Mouse (Mus musculus) T-helper 17 cell (primary cell): ENCODE measurements around the gene Pik3c2a.
"Not testable (repeated sequence)": the region's sequence is repeated elsewhere in the genome, so short reads cannot be mapped to it uniquely, and the experiment has no call there.

Source experiments
- in situ Hi-C, 2 experiments: fragments of 300-600 bp; cut with MboI, MseI; formaldehyde crosslinking; loops; 1 replicate in 1 of 2; 2 replicates in 1 of 2; pipeline ENCODE4 v1.15.1; 2025; ENCODE audit warnings: high pct_unique_total_duplicates in 2 of 2

Pik3c2a gene

DNA sequence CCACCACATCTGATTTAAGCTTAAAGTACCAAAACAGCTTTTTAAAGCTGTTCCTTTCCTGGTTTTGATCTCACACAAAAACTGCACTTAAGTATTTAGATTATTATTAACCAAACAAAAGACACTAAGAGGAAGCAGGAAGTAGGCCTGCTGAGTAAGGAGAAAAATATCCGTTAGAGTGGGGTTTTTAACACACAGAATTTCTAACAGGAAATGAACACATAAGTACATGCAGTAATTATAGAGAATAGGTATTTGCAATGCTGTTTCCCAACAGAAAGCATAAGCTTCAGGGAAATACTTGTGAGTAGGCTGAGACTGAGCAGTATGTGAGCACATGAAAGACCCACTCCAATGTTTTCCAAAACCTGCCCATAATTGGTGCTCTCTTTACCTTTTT lies 33.8 kb downstream of the Pik3c2a start:
- in situ Hi-C loops: loop anchor here in 1 of 2 experiments (25.0 kb wide), 1 partner anchor 1503 kb away; no protein-coding TSS in a partner anchor

DNA sequence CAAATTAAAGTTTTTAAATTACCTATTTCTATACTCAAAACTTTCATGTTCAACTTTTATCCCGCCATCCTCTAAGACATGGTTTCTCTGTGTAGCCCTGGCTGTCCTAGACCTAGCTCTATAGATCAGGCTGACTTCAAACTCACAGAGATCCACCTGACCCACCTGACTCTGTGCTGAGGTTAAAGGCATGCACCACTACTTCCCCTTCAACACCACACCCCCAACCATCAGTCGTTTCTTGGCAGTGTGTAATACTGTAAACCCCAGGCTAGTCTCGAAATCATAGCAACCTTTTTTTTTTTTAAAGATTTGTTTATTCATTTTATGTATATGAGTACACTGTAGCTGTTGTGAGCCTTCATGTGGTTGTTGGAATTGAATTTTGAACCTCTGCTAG lies 50.9 kb downstream of the Pik3c2a start:
- in situ Hi-C loops: loop anchor here in 1 of 2 experiments (10.0 kb wide), 1 partner anchor 558 kb away; no protein-coding TSS in a partner anchor

DNA sequence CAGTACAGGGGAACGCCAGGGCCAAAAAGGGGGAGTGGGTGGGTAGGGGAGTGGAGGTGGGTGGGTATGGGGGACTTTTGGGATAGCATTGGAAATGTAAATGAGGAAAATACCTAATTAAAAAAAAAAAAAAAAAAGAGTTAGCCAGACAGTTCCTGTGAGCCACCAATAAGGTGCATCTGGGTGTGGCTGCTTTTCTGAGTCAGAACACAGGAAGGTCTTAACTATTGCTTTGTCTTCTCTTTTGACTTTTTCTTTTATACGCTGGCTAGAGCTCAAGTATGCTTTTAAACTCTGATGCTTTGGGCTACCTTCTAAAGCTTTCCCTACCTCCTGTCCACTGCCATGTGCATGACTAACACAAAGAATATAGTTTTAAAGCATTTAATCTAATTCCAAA lies 55.9 kb downstream of the Pik3c2a start:
- in situ Hi-C loops: not testable (repeated sequence)

DNA sequence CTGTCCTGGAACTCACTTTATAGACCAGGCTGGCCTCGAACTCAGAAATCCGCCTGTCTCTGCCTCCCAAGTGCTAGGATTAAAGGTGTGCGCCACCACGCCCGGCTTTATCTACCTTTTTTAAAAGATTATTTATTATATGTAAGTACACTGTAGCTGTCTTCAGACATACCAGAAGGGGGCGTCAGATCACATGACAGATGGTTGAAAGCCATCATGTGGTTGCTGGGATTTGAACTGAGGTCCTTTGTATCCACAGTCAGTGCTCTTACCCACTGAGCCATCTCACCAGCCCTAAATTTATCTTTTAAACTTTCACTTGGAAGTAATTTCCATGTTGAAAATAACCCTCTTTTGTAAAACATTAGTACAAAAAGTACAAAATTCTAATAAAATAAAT lies 64.1 kb downstream of the Pik3c2a start:
- in situ Hi-C loops: not testable (repeated sequence)

DNA sequence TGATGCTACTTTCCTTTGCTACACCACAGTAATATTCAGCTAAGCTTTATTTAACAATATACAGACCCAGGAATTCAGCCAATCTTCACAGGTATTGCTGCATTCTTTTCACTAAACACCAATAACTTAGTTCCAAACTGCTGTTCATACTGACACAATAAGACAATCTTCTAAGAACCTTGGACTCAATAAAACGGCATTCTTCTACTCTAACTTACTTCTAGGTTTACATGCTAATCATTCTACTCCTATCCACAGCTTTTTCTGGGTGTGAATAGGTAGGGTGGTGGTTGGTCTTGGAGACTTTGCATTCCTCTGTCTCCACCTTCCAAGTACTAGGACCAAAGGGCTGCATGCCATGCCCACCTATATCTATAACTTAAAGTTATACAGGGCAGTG lies 69.0 kb downstream of the Pik3c2a start:
- in situ Hi-C loops: no loop called here

DNA sequence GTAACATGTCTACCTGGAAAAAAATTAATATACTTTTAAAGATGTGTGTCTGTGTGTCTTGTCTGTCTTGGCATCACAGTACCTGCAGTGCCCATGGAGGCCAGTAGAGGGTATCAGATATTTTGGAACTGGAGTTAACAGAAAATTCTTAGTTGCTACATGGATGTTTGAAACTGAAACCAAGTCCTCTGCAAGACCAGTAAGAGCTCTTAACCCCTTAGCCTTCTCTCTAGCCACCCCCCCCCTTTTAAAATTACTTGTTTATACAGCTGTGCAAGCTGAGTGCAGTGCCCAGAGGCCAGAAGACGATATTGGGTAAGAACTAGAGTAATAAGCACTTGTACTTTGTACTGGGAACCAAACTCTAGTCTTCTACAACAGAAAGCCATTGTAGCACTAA lies 107.0 kb downstream of the Pik3c2a start:
- in situ Hi-C loops: no loop called here

DNA sequence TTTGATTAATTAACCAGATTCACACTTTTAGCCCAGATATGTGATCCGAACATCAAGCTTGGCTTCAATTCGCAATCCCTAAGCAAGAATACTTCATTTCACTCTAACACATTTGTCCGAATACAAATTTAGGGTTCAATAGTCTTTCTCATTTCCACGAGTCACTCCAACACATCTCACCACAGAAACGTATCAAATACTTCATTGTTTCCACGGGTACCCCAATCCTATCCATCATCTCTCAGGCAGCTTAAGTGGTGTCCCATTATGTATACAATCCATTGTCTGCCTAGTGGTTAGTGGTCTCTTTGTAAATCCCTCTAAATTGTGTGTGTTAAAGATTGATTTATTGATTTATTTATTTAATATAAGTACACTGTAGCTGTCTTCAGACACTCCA lies 108.1 kb downstream of the Pik3c2a start:
- in situ Hi-C loops: no loop called here

DNA sequence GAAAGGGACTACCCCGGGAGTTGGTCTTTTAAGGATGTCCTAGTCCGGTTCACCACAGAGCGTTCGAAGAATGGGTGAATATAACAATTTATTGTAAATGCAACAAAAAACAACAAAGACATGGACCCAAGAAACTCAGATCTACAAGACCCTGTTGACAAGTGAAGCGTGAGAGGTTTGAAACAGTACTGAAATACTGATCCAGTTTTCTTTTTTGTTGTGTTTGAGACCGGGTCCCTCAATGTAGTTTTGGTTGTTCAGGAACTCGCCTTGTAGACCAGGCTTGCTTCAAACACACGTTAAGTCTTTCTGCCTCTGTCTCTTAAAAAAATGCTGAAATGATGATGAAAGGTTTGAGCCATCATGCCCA lies 108.6 kb downstream of the Pik3c2a start:
- in situ Hi-C loops: loop anchor here in 1 of 2 experiments (5.0 kb wide), 1 partner anchor 1778 kb away; no protein-coding TSS in a partner anchor

DNA sequence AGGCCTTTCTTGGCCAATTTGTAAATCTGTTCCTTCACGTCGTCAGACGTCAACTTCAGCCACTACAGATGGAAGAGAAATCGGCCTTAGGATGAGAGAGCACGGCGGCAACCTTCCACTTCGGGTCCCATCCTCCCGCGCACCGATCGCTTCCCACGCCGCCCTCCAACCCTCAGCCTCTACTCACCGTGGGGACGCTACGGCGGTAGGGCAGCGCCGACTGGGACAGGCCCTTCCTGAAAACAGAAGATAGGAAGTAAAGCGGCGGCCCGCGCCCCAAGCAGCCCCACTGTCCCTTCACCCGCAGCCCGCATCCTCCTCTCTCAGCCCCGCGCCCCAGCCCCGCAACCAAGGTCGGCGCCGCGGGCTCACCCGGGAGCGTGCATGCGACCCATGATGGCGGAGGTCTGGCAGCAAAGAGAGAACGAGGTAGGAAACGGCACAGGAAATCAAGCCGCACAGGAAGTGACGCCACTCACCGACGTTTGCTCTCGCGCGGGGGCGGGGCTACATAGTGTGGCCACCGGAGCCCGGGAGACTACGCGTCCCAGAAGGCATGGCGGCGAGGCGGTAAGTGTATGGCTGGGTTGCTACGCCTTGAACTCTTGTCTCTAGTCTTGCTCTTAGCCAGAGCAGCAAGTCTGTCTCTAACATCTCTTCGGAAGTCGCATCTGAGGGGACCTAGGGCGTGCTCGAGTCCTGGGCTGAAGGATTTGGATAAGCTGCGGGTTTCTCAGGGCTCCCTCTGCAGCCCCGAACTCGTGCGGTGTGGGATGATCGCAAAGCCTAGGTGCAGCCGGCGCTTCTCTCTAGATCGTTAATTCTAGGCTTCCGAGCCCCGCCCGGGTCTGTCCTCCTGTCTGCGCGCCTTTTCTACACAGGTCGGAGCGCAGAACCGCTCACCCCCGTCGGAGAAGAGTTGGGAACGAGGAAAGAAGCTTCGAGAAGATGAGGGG lies 109.3 kb downstream of the Pik3c2a start, which contains the start of gene Rps13:
Gene Rps13, minus strand, starts transcription at position 483 of the 956 bp plus-strand sequence.
- in situ Hi-C loops: loop anchor here in 1 of 2 experiments (5.0 kb wide), 1 partner anchor 1778 kb away; no protein-coding TSS in a partner anchor

DNA sequence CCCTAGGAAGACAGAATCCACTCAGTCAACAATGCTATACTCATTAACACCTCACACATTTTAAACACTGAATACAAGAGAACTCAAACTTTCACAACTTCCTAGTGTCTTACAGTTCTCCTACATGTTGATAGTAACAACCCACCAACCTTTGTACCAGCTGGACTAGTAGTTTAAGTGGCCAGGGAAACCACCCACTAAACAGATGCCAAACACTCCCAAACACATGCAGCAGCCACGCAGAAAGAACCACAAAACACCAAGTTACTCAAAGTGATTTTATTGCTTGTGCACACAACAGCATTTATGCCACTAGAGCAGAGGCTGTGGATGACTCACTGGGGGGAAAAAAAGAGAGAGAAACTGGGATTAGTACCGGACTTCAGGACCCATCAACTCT lies 112.0 kb downstream of the Pik3c2a start:
- in situ Hi-C loops: loop anchor here in 1 of 2 experiments (5.0 kb wide), 1 partner anchor 1781 kb away; no protein-coding TSS in a partner anchor

DNA sequence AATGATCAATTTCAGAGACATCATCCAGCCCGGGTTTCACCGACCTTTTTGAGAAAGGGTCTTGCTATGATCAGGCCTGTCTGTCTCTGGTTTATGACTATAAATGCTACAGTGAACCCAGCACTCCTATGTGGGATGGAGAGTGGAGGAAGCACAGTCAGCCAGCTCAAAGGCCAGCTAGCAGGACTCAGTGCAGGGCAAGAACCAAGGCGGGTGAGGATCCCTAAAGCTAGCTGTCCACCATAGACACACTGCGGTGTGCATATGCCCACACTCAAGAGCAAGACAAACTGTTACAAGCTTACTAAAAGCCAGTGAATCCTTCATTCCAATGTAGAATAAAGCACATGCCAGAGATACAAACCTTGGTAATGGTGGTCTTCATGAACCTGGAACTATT lies 113.4 kb downstream of the Pik3c2a start:
- in situ Hi-C loops: loop anchor here (5.0 to 10.0 kb wide), 3 partner anchors 1775 to 1915 kb away; partner anchors contain the start of gene Smg1 (in 1 of the 2)

DNA sequence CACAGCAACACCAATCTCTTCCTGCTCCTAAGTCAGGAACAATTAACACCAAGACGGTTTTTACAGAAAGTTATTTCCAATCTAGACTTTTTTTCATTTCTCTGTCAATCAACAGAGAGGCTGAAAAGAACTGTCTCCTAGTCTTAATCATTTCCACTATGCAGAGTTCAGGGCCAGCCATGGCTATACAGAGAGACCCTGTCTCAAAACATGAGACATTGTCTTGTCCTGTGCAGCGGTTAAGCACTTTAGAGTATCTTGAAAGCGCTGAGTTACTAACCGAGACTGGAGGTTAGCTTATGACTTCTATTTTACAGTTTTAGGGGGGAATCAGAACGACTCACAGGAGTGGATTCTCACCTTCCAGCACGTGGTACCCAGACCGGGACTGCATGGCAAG lies 114.5 kb downstream of the Pik3c2a start:
- in situ Hi-C loops: loop anchor here (10.0 kb wide), 2 partner anchors 1776 to 1916 kb away; partner anchors contain the start of gene Smg1 (in 1 of the 2)

DNA sequence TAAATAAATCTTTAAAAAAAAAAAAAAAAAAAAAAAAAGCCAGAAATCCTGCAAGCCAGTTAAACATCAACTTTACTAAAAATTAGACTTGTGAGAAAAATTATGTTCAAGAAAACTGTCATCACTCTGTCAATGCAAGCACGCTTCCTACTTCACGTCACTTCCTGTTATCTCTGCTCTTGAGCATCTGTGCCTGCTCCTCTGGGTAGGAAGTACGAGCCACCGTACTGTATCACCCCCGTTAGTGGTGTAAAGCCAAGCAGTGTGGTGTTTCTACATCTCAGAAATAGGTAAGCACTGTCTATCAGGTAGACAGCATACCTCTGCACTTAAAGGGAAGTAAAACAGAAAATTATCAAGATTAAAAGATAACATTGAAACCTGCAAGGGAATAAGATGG lies 115.3 kb downstream of the Pik3c2a start:
- in situ Hi-C loops: loop anchor here (10.0 kb wide), 2 partner anchors 1777 to 1917 kb away; partner anchors contain the start of gene Smg1 (in 1 of the 2)

DNA sequence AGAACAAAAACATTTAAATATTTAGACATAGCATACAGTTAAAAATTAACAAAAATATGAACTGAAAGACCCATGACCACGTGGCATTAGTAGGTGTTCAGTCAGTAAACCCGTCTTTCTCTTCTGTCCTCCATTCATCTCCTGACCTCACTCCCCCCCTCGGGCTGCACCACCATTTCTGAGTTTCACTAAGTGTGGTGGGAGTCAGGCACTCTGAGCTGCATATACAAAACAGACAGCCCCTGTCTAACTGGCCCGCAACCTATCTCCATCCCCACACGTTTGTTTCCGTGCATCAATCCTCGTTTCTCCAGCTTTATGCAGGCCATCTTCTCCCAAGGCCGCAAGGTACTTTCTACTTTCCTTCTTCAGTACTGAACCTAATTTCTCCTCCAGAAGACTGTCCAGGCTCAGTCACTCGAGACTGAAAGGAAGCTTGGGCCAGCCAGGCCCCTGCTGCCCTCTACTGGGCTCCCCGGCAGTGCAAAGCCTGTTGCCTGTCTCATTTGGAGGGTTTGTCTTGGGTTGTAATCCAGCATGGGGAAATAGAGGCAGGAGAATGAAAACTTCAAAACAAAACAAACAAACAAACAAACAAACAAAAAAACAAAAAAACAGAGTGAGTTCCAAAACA lies 119.8 kb downstream of the Pik3c2a start:
- in situ Hi-C loops: loop anchor here (10.0 to 25.0 kb wide), 3 partner anchors 1064 to 1921 kb away; partner anchors contain the start of genes Smg1 (in 1 of the 2) and Xylt1 (in 1 of the 2)

DNA sequence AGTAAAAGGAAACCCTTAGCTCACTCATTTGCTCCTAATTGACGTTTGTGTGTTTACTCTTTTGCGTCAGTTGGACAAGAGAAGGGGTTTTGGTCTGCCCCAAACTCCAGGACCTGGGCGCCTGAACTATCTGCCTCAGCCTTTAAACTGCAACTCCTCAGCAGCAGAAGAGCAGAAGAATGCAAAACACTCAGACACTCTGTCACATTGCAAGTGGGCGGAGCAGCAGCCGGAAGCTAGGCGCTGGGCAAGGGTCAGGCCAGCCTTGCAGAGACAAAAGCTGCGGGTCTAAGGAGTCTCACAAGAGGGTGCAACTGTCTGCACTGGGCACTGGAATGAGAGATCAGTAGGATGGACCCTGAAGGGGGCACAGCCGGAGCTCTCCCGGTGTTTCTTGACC lies 133.8 kb downstream of the Pik3c2a start:
- in situ Hi-C loops: loop anchor here in 1 of 2 experiments (25.0 kb wide), 1 partner anchor 1078 kb away; the partner anchor contains the start of gene Xylt1

DNA sequence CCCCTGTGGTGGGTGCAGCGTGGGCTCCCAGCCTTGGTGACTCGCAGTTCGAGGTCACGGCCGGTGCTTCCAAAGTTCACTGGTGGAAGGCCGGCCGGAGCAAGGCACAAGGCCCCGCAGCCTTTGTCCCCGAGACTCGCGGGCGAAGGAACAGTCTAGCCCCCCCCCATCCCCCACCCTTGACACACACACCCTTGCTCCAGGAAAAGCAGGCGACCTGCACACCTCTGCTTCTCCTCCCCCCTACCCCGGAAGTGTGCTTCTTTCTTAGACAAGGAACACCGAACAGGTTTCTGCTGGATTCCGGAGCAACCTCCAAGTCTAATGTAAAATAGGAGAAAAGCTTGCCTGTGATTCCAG lies 134.6 kb downstream of the Pik3c2a start:
- in situ Hi-C loops: loop anchor here in 1 of 2 experiments (25.0 kb wide), 1 partner anchor 1079 kb away; the partner anchor contains the start of gene Xylt1

DNA sequence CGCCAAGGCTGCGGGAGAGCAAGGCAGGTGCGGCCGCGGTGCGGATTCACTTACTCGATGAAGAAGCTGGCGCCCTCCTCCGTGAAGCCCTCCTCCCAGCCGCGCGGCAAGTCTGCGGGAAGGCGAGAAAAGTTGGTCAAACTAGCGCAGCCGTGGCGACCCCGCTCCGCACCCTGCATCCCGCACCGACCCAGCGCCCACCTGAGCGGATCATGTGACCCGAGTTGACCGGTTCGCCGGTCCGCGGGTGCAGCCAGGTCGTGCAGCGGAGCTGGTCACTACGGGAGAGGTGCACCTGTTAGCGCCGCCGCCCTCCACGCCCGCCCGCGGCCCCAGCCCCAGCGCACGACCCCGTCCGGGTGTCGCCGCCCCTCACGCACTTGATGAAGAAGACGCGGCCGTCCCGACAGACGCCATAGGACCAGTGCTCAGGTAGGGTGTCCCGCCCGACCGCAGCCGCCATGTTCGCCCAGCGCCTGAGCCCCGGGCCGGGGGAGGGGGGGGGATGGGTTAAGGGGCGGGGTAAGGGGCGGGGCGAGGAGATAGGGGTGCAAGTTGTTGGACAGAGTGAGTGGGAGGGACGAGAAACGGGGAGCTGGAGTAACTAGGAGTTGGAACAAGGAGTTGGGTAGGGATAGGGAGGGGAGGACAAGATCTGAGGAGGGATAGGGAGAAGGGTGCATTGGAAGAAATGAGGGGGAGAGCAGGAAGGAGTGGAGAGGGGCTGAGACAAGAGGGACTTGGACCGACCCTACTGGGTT lies 135.2 kb downstream of the Pik3c2a start, which contains the start of gene Plekha7:
Gene Plekha7, minus strand, starts transcription at position 506 of the 761 bp plus-strand sequence.
- in situ Hi-C loops: loop anchor here in 1 of 2 experiments (25.0 kb wide), 1 partner anchor 1079 kb away; the partner anchor contains the start of gene Xylt1

DNA sequence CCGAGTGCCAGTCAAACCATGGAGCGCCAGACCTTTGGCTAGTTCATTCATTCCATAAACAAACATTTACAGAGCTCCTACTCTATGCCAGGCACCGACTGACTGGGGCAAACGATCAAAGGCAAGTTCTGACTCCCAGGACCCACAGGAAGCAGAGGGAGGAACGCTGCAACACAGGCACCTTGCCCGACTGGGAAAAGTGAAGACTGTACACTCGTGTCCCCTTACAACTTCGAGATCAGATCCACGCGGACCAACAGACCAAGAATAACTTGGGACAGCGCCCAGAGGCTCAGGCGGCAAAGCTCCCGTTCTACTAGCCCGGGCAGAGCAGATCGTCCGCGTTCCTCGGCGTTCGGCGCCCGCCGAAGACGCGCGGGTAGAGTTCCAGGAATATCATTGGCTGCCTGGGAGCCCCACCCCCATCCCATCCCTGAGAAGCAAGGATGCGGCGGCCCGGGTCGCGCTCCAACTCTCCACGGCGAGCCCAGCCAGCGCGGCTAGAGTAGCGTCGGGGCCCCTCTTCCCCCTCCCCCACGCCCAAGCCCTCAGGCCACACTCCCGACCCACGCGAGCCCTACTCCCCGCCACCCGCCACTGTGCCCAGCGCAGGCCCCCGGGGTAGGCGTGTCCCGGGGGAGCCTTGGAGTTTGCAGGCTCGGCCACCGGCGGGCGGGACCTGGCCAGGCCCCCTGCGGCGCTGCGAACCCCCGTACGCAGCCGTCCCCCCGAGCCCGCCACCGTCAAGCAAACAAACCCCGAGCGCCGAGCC lies 136.0 kb downstream of the Pik3c2a start:
- in situ Hi-C loops: loop anchor here in 1 of 2 experiments (25.0 kb wide), 1 partner anchor 1080 kb away; the partner anchor contains the start of gene Xylt1

DNA sequence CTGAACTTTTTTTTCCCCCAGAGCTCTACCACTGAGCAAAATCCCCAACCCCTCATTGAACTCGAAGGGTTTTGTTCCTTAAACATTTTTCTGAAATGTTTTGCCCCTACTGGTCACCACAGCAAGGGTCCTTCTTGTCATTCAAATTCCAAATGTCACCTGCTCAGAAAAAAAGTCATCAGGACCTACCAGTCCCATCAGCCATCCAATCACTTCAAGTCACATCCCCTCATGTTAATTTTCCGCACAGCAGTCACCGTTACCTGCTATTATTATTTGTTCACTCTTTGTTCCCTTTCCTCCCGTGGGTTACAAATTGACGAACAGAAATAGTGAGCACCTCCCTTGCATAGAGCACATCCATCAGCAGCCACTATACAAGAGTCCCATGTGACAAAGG lies 136.6 kb downstream of the Pik3c2a start:
- in situ Hi-C loops: loop anchor here in 1 of 2 experiments (25.0 kb wide), 1 partner anchor 1081 kb away; the partner anchor contains the start of gene Xylt1
